Mouse (Mus musculus) brain, embryonic 14.5 days (tissue): ENCODE measurements around the gene Smoc1. TPM values are rescaled to one million over a fixed set of nuclear protein-coding genes. Genes with fewer than 3 reads are reported as not detected.

Experiments
- DNase-seq: peaks from one replicate; pipeline ENCODE4 v3.0.0-alpha.2; 2011; ENCODE audit warnings: low read depth
- CTCF ChIP-seq: fragments of 200-500 bp; IDR thresholded peaks from 2 replicates; pipeline ENCODE4 v1.5.1; 2012; ENCODE audit warnings: inconsistent platforms, mild to moderate bottlenecking, moderate library complexity, borderline replicate concordance; ENCODE audit not compliant: insufficient read depth, insufficient read length; ENCODE audit errors: extremely low read depth
- POLR2A ChIP-seq: fragments of 200-500 bp; IDR thresholded peaks from 2 replicates; pipeline ENCODE4 v1.6.1; 2012; ENCODE audit warnings: mild to moderate bottlenecking, inconsistent platforms, borderline replicate concordance; ENCODE audit not compliant: poor library complexity, insufficient read depth, insufficient read length, severe bottlenecking; ENCODE audit errors: extremely low read depth
- polyA plus RNA-seq: library from polyadenylated mRNA; depleted of rRNA; stranded (reverse); fragments of >200 nt; gene quantifications from 2 replicates; pipeline ENCODE4 v1.2.3, GENCODE M21; 2012

Gene Smoc1
- polyA plus RNA-seq, 1 experiment = 40.0 TPM

- DNase-seq = no peak
- no peak for TF ChIP-seq POLR2A
- TF ChIP-seq CTCF = no peak
Measured at GRCm38 (mm10) chr12:81031579-81031978, 5.0 kb downstream of the Smoc1 start.

- no peak for TF ChIP-seq CTCF
- no peak for TF ChIP-seq POLR2A
Measured at GRCm38 (mm10) chr12:81033389-81034041, 6.9 kb downstream of the Smoc1 start.

GRCm38 (mm10) chr12:81034042-81034417 lies 7.4 kb downstream of the Smoc1 start:
- TF ChIP-seq CTCF (no peak), POLR2A (no peak)
- no peak for DNase-seq

More at GRCm38 (mm10) chr12:81033389-81034041, 6.9 kb downstream of the Smoc1 start:
- peak; percentile 71 for DNase-seq

DNA sequence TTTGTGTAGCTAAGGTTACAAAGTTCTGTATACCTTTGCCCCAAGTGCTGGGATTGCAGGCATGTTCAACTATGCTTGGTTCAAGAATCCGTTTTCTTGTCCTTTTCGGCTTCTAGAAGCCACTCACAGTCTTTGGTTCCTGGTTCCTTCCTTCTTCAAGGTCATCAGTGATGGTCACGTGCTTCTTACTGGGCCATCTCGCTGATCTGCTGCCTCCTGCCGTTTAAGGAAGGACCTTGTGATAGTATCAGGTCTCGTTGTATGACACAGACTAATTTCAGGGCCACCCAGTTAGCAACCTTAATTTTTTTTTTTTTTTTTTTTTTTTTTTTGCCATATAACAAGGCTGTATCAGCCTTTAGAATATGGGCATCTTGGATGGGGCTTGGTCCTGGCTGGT lies 9.2 kb downstream of the Smoc1 start:
- no peak for DNase-seq
- TF ChIP-seq CTCF (no peak), POLR2A (no peak)

- TF ChIP-seq POLR2A = no peak
- TF ChIP-seq CTCF = no peak
- DNase-seq = peak; percentile 29
Measured at GRCm38 (mm10) chr12:81043616-81044015, 17.0 kb downstream of the Smoc1 start.

- peak; percentile 33 for DNase-seq
- TF ChIP-seq CTCF (no peak), POLR2A (no peak)
Measured at GRCm38 (mm10) chr12:81046926-81047325, 20.3 kb downstream of the Smoc1 start.

DNA sequence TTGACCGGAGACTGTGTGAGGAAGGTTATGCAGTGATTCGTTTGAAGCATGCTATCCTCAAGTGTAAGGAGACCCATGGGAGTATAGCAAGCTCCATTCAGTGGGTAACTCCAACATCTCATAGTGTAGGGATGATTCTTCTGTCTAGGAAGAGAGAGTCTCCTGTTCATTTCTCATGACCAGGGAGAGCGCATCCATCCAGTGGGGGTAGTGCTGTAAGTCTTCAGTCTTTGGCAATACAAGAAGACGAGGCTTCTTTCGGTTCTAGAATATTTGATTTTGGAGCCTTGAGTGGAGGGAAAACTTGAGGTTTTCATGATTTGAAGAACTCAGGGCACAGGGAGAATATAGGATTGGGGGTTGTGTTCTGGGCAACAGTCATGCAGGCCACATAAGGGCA lies 23.1 kb downstream of the Smoc1 start:
- TF ChIP-seq POLR2A (no peak), CTCF (no peak)
- no peak for DNase-seq

DNA sequence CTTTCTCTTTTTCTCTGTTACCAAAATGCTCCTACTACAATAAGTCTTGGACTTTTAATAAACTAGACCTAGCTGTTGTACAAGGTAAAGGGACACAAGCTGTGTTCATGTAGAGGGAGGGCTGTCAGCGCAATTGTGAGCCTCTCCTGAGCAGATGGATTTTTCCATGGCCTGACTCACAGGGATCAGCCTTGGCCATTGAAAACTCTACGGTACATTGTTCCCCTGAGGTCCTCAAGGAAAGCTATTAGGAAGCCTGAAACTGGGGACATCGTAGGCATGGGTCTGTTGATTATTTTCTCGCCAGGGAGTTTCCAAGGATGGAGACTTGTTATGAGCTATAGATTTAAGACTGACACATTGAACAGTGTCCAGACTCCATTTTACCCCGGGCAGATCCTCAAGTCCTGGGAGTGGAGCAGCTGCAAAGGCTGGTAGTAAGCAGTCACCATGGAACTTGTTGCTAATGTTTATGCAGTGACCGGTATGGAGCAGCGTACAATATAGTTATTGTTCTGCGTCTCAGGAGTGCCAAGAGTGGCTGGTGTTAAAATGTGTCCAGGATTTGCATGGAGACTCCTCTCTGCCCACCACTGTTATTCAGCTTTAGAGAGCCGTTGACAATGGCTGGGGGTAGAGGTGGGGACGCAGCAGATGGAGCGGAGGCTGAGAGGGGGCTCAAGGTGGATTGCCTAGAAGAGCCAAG lies 28.5 kb downstream of the Smoc1 start:
- no peak for TF ChIP-seq CTCF
- TF ChIP-seq POLR2A = no peak
- DNase-seq = peak; percentile 92

DNA sequence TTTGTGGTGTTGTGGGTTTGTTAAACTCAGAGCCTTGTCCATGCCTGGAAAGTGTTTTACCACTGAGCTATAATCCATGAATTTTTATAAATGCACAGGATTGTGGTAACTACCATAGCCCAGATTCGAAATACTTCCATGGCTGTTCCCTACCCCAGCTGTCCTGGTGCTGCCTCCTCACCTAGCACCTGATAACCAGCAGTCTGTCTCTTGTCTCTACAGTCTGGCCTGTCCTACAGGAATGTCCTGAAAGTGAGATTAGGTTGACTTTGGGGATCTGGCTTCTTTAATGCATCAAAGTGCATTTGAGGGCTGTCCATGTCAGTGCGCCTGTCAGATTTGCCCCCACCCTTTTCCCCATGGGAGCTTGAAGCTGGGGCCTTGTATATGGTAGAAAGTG lies 29.2 kb downstream of the Smoc1 start:
- TF ChIP-seq POLR2A (no peak), CTCF (no peak)
- no peak for DNase-seq

GRCm38 (mm10) chr12:81057619-81058018 lies 31.0 kb downstream of the Smoc1 start:
- TF ChIP-seq POLR2A = no peak
- no peak for TF ChIP-seq CTCF
- no peak for DNase-seq

- DNase-seq = no peak
- no peak for TF ChIP-seq CTCF
- TF ChIP-seq POLR2A = no peak
Measured at GRCm38 (mm10) chr12:81058561-81058960, 32.0 kb downstream of the Smoc1 start.
